Mouse (Mus musculus): Measurements from ENCODE around the gene Acsm5. TPM values are rescaled to one million over a fixed set of nuclear protein-coding genes. Genes with fewer than 3 reads are reported as not detected.

The Acsm5 gene
- 1 to 10 TPM; 1.1 to 1.2 TPM for total RNA-seq (2021)
- long read RNA-seq, partial matches to known transcripts = 0 of 2 reads
- long read RNA-seq, other reads (novel, unspliced or antisense) = 2 of 2 reads

DNA sequence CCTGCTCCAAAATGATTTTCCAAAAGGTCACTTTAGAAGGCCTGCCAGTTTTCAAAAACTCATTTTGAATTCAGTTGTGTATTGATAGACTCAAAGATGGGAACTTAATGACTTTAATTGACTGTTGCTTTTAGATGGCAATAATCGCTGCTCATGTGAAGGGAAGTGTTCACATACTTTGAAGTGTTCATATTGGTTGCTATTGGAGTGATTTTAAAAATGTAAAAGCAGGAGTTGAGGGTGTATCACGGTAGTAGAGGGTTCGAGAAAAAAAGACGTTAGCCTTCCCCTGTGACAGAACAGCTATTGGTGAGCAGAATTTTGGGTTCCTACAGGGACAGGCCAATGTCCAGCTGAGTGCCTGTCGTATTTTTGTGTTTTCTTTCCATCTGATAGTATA lies at the start of gene Acsm5:
TSS of gene Acsm5 (plus strand) at position 301 of the 400 bp plus-strand sequence.
- no peak for DNase-seq (ENCODE audit: low spot score in 2 of 2)

DNA sequence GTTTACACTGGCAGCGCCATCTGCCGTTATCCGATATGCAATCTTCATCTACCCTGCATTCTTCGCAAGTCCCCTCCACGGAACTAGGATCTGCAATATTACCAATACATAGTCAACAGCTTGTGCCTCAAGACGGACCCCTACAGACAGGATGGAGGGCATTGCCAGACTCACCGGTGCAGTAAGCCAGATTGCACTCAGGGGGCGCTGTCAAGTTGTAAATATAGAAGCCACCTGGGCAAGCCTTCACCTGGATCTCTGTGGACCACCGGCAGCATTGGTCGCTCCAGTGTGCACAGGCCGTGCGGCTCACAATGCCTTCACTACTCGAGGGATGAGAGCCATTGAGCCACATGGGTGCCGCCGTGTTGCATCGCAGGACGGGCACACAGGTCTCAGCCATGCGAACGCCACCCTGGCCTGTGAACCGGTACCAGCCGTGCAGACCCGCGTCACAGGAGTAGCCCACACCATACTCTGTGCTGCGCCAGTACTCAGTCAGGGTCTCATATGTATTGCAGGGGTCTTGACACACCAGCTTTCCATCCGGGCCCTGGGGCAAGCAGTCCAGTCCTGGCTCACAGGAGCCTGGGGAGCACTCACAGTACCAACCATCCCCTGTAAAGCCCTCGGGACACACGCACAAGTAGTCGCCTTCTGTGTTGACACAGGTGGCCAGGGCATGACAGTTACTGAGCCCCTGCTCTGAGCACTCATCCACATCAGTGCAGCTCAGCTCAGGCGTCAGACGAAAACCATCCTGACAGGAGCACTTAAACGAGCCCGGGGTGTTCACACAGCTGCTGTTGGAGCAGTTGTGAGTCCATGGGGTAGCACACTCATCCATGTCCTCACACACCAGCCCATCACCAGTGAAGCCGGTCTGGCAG lies 42.5 kb upstream of the Acsm5 start:
- DNase-seq (ENCODE audit: low spot score in 2 of 2) = no peak

DNA sequence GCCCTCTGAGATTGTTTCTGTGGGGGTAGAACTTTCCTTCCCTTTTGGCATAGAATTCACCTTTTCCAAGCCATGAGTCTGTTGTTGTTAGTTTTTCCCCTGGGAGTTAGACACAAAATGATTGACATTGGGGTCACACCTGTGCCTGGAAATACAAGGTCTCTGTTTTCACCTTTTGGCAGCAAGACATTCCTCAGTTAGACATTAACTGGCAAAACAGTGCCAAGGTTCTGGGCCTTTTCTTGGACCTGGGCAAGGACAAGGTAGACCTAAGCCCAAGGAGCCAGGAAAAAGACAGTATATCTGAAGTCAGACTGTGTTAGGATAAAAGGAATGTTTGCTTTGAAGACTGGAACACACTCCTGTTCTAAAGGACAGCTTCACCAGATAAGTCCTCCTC lies 40.0 kb upstream of the Acsm5 start, which contains the start of gene Umod:
TSS of gene Umod (minus strand) at position 27 of the 400 bp plus-strand sequence.
- DNase-seq (ENCODE audit: low spot score in 2 of 2) = no peak

DNA sequence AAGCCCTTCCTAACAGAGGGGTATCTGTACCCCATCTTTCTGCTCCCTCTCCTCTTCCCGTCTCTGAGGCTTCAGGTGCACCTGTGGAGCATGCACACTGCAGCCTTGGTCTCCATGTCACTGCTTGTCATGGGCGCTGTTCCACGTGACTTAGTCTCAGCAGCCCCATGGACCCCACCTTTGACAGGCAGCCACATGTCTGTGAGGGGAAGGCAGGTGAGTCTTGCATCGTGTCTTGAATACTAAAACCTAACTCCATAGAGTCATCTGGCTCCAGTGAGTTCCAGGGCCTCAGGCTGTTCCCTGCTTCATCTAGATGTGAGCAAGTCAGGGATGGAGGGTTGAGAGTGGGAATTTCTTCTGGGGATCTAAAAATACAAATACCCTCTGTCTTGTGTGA lies 35.1 kb upstream of the Acsm5 start:
- no peak for DNase-seq (ENCODE audit: low spot score in 2 of 2)

DNA sequence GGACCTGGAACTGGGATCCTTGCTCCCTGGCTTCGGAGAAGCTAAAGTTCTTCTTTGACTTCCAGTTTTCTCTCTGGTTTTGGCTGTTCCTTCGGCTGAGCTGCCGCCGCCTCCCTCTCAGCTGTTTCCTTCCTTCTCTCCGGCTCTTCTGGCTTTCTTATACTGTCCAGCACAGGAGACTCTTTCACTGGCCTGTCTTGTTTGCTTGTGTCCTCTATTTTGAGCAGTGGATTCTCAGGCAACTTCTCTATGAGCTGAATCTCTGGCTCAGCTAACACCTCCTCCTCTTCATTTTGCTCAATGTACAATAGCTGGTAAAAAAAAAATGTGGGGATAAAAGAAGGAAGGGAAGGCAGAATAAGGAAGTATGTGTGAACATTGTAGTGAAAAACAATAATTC lies 32.6 kb upstream of the Acsm5 start:
- no peak for DNase-seq (ENCODE audit: low spot score in 2 of 2)

DNA sequence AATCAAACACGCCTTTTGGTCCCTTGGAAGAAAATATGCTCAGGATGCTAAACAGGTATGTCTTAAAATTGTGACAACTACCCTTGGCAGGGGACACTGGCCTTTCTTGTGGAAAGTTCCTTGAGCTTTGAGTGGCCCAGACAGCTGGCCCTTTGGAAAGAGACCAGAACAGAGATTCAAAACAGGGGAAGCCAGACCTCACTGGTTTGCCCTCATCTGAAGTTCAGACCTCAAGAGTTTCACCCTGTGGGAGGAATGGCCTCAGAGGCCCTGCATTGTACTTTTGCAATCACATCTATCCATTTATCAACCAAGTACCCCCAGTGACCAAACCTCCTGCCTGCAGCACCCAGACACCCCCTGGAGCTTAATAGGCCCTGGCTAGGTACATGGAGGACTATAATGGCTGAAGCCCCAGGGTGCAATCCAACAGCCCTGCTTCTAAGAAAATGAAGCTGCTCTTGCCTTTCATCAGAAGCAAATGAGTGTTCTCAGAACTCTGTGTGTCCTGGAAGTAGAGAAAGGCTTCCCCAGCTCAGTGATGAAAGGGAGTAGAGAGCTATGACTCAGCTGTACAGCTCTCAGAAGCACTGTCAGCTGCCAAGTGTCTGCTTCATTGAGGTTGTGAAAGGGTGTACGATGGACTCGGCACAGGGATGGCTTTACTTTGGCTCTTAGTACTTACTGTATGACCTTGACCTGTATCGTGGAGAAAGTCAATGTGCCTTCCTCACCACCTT lies 29.1 kb upstream of the Acsm5 start:
- DNase-seq (ENCODE audit: low spot score in 2 of 2) = peak in 1 of 2 experiments; percentile 11

DNA sequence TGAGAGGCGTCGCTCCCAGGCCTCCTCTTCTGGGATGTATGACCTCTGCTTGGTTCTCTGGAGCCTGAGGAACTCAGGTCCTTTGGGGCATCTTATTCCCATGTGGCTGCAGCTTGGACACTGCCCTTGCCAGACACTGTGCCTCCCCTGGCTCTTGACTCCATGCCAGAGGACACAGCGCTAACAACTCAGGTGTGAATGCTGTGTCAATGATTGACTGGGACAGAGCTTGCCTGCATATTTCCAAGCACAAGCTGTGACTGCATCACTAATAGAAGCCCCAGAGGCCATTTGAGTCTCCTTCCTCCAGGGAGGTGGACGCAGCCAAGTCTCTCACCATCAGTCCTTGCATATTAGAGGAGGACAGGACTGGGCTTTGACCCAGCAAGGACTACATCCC lies 8.1 kb upstream of the Acsm5 start:
- DNase-seq (ENCODE audit: low spot score in 2 of 2) = no peak

DNA sequence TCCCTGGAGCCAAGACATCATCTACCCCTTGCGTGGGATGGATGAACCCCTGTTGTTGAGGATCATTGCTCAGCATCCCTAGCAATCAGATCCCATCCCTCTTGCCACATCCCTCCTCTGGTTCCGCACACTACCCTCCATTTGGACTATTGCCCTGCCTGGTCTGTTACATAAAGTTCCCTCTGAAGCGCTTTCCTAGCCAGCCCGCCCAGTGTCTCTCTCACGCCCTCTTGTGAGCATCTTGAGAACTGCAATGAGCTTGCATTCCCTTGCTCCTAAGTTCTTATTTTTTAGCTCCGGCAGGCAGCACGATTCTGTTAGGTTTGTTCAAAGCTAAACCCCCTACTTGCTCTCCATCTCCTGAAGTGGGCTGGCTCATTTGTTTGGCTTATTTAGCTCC lies 6.2 kb upstream of the Acsm5 start:
- DNase-seq (ENCODE audit: low spot score in 2 of 2) = peak; percentile 44 to 78

DNA sequence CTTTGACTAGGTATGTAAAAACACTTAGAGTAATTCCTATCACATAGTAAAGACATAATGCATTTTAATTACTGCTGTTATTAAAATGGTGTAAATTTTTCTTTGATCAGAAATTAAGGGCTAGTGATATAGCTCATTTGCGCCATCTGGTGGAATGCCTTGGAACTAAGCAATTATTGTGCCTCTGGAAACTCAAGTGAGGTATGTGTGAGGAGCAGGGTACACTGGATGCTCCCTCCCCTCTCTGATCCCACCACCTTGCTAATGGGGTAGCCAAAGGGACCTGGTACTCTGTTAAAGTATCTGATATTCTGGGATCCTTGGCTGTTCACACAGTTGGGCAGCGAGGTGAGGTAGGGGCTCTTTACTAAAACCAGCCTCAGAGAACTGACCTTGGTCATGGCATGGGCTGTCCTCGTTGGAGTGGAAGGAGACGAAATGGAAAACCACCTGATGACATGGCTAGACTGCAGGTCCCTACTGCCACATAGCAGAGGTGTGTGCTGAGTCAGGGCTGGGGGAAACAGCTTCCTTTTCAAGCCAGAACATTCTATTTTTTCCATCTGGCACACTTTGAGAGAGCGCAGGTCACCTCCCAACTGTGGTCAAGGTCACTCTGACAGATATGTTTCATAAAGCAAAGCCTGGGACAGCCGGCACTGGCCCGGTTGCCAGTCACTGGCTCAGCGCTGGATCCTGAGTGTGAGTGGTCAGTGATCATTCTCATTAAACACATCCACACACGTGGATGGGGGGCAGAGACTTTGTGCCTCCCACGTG lies 3.6 kb upstream of the Acsm5 start:
- DNase-seq (ENCODE audit: low spot score in 2 of 2) = peak in 1 of 2 experiments; percentile 78

DNA sequence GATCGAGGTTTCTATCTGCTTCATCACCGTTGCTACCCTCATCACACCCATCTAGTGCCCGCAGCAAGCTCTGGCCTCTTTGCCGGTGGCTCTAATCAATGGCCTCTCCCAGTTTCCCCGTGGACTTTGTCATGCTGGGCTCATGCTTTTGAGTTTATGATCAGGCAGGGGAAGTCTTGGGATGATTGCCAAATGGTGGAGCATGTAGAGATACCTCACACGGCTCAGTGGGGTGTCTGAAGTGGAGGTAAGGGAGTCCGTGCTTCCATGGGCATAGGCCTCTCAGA lies 3.0 kb upstream of the Acsm5 start:
- DNase-seq (ENCODE audit: low spot score in 2 of 2) = no peak

DNA sequence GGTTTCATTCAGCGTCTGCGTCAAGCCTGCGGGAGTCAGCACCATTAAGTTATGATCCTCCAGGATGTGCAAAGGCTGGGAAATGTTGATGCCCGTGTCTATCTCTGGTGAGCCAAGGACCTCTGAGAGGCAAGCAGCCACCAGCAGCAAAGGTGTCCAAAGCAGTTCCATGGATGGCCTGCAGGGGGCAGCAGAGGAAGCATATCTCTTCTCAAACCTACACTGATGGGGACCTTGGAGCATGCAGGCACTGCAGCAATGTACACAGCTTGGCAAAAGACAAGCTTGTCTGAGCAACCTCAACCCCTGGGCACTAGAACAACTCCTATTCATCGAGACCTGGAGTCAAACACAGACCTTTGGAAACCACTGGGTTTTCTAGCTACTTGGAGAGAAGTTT lies 391 bp downstream of the Acsm5 start:
- DNase-seq (ENCODE audit: low spot score in 2 of 2) = peak; percentile 70 to 90

DNA sequence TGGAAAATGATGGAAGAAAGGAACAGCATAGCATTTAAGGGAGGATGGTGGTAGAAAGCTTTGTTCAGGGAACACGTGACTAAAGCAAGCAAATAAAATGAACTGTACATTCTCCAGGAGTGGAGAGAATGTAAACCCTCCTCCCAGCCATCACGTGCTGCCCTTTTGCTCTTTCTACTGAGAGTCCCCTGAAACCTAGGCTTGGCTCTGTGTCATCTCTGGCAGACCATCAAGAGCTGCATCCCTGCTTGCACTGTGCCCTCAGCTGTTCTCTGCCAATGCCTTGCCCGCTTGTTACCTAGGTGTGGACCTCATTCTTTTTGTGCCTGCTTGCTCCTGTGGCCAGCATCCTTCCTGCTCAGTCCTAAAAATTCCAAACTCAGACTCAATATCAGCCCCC lies 2.6 kb downstream of the Acsm5 start:
- DNase-seq (ENCODE audit: low spot score in 2 of 2) = no peak

DNA sequence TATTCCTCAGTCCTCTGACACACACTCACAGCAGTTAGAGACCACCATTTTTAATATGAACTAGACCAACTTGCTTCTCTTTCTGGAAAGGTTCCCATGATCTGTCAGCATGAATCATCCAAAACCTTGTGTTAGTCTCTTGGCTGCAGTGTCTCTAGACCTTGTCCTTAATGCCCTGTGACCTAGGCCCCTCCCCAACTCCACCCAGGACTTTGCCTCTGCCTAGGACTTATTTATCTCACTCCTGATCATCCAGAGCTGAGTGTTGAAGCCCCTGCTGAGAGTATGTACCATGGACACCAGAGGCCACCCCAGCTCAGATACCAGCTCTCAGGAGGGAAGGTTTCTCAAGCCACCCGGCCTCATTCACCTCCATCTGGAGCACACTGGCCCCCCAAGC lies 3.1 kb downstream of the Acsm5 start:
- DNase-seq (ENCODE audit: low spot score in 2 of 2) = no peak

DNA sequence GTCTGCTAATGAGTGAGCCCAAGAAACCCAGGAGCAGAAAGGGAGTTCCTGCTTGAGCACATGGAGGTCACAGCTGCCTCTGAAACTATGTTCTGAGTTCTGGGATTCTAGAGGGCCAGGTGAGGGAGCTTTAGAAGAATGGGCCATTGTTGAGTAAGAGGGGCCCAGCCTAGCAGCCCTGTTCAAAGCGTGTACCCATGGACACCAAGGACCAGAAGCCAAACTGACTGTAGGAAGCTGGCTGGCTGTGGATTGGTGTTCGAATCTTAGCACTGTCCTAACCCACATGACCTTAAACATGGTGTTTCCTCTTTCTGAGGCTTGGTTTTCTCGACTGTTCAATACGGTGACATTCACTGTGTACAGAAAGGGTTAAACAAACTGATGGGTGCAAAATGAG lies 4.1 kb downstream of the Acsm5 start, which contains the start of gene Pdilt:
TSS of gene Pdilt (minus strand) at position 101 of the 400 bp plus-strand sequence.
- DNase-seq (ENCODE audit: low spot score in 2 of 2) = no peak

DNA sequence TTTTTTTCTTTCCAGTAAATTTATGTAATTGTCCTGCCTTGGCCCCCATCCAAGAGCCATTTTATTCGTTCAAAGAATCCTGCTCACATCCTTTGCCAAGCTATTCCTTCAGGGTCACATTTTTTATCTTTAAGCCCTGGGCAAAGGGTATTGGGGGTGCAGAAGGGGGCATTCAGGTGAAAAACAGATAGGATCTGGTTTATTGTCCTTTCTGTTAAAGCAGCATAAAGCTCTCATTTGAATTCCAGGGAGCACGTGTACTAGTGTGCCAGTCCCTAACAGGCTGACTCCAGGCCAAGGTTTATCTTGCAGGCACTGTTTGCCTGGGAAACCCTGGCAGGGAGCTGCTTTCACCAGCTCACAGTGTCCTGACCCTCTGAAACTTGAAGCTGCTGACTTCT lies 6.6 kb downstream of the Acsm5 start:
- peak; percentile 6 to 34 for DNase-seq (ENCODE audit: low spot score in 2 of 2)

DNA sequence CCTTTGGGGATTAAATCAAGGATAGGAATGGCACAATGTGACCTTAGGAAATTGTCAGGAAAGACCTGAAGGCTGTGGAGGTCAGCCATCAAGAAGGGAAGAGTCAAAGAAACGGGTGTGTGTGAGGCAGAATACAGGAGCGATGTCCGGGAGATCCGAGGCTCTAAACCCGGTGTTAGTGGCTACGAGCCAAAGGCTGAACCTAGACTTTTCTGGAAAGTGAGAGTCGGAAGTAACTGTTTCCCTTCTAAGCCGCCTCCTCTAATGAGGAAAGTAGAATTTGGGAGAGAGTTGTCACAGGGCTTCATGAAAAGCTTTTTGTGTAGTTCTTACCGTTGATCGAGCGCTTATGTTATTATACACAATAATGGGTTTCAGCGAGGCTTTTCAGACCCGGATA lies 7.2 kb downstream of the Acsm5 start:
- DNase-seq (ENCODE audit: low spot score in 2 of 2) = no peak

DNA sequence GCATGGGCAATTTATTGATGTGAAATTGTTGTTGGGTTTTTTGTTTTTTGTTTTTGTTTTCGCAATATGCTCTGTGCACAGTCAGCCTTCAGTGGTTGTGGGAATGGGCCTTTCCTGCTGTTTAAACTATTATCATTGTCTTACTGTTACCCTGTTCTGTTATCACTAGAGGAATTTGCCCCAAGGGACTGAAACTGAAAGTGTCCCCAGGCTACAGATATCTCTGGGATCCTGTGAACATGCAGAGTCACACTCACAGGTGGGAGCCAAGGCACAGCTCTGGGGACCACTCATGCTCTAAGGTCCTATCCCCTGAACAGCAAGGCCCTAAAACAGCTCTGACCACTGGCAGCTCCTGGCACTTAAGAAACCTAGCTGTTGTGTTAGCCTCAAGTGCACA lies 7.9 kb downstream of the Acsm5 start:
- no peak for DNase-seq (ENCODE audit: low spot score in 2 of 2)

DNA sequence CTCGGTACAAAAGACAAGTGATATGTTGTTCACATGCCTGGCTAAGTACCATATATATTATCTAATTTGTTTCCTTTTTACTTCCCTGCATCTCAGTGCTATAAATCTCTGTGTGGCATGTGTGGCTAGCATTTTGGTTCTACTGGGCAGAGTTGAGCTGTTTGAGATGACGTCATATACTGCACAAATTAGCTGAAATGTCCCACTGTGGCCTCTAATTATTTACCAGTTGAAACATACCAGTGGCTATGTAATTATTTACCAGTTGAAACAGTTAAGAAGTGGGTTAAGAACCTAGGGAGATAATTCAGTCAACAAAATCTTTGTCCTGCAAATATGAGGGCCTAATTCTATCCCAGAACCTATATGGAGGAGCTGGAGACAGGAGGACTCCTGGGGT lies 8.3 kb downstream of the Acsm5 start:
- no peak for DNase-seq (ENCODE audit: low spot score in 2 of 2)

DNA sequence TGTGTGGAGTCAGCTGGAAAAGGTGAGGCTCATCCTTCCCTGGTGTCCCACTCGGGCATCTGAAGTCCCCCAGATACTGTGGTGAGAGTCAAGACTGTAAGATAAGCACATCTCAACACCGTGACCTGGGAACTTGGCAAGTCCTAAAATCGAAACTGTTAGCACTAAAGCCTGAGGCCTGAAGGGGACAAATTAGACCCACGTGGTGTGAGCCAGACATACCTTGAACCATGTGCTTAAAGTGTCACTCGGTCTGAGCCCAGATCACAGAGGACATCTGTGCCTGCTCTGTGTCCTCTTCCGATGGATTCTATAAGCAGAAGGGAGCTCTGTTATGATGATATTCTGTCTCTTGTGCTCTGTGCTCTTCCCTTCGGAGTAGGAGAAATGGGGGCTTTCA lies 9.4 kb downstream of the Acsm5 start:
- no peak for DNase-seq (ENCODE audit: low spot score in 2 of 2)

DNA sequence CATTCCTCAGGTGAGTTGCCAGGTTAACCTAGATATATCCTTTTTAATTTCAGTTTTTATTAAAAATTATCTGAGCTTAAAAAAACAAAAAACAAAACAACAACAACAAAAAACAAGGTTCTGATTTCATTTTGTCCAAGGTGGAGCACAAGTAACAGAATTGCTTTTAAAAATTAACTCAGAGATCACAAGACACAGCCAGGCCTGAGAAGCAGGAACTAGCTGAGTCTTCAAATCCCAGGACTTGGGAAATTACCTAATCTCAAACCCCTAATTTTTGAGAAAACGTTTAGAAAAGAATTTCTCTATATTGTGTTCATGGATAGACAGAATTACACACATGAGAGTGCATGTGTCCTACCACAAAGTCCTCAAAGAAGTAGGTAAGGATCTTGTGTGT lies 13.7 kb downstream of the Acsm5 start:
- DNase-seq (ENCODE audit: low spot score in 2 of 2) = no peak

DNA sequence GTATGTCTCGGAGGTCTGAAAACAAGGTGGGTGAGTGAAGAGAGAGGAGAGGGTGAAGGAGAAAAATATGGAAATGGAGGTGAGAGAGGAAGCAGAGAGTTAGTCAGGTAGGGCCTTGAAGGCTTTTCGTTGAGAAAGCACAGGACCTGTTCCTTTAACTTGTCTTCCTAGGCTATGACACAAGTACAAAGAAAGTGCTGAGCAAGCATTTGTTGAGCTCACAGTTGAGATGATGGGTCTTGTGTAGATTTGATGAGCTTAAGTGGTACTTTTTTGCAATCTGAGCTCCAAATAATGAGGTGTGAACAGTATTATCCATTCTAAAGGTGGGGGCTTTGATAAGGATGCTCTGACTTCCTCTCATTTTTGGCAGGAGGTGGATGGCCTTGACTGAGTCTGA lies 15.1 kb downstream of the Acsm5 start:
- DNase-seq (ENCODE audit: low spot score in 2 of 2) = no peak

DNA sequence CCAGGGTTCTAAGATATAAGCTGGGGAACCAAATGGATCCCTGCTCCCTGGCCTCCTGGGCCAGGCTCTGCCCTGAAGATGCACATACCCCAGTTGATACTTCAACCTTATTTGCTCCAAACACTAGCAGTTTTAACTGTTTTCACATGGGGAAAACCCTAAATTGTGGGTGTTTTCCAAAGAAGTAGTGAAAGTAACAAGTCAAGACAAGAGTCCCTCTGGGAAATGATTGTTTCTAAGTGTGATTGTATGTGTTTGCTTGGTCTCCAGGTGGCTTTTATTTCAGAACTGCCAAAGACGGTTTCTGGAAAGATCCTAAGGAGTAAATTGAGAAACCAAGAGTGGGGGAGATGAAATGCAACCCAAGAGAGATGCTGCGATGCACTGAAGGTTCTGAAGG lies 23.2 kb downstream of the Acsm5 start:
- DNase-seq (ENCODE audit: low spot score in 2 of 2) = no peak

Measured in layer of hippocampus, adult 18-20 months (tissue).